Mouse (Mus musculus) heart, postnatal 10 days (tissue): ENCODE measurements around the gene Tmem178. TPM values are rescaled to one million over a fixed set of nuclear protein-coding genes. Genes with fewer than 3 reads are reported as not detected.
A peak's percentile ranks its signal among the peaks of the same experiment; 100 is the strongest.

Experiments used
- DNase-seq, 2 experiments: peaks; one replicate each; pipeline ENCODE4 v3.0.0; 2021
- intact Hi-C: fragments of 180-260 bp; cut with DNase I; formaldehyde crosslinking; loops from one replicate; pipeline ENCODE4 v1.15.1; 2025
- total RNA-seq, 2 experiments: library from RNA; stranded (reverse); gene quantifications; 2 replicates each; pipeline ENCODE4 v1.2.3; 2021

Gene Tmem178
- total RNA-seq, 2 experiments from 2014 or later = 1.4 to 1.8 TPM

- no peak for DNase-seq
- intact Hi-C loops = no loop called here
Observed at GRCm38 (mm10) chr17:81041662-81042061, 97.2 kb downstream of the Tmem178 start.

- intact Hi-C loops = no loop called here
Observed at GRCm38 (mm10) chr17:81044356-81044755, 99.9 kb downstream of the Tmem178 start.

GRCm38 (mm10) chr17:81045115-81045514 lies 100.7 kb downstream of the Tmem178 start:
- intact Hi-C loops = no loop called here
- DNase-seq = no peak

More at GRCm38 (mm10) chr17:81044356-81044755, 99.9 kb downstream of the Tmem178 start:
- no peak for DNase-seq

- intact Hi-C loops = no loop called here
- peak; percentile 21 to 53 for DNase-seq
Observed at GRCm38 (mm10) chr17:81045525-81046150, 101.2 kb downstream of the Tmem178 start.

- no peak for DNase-seq
- intact Hi-C loops = no loop called here
Observed at GRCm38 (mm10) chr17:81047930-81048564, 103.6 kb downstream of the Tmem178 start.

Other genes with a start within 250 kb of the Tmem178 start
- 10 to 100 TPM; 43.1 to 46.3 TPM for gene Map4k3, start 216.1 kb upstream of the Tmem178 start, total RNA-seq
- 1 to 10 TPM; 5.5 to 7.6 TPM for gene Thumpd2, start 120.5 kb downstream of the Tmem178 start, total RNA-seq